Mouse (Mus musculus): ENCODE results near the gene Rbbp6.

The Rbbp6 gene

DNA sequence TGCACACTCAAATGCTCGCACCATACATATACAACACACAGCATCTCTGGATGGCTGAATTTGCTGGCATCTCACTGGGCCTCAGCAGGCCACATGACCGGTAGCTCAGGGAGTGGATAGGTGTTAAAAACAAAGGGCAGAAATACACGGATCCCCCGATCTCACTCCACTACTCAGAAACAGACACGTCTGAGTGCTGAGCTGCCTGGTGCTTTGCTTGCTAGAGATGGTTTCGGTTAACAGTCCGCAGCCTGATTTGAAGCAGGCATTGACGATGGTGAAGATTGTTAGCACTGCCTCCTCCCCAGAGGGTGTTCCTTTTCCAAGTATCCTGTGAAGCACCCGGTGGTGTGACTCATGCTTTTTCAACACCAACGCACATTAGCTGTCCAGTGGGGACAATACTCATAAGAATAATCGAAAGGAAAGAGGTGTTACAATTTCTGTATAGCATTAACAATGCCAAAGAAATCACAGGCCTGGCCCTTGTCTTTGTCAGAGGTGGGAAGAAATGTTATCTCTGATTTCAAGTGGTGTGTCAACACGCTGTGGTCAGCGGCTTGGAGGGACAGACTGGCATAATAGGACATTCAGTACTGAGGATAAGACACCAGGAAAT is 81.1 kb downstream of the Rbbp6 start:
- no peak for DNase-seq (ENCODE audit: low read depth, low spot score)

All from WW6 (cell line).